Mouse (Mus musculus): ENCODE data around the gene Hdac1. TPM values are rescaled to one million over a fixed set of nuclear protein-coding genes. Genes with fewer than 3 reads are reported as not detected.

The Hdac1 gene
- total and polyA plus RNA-seq, 2 experiments from 2014 or later = 30.8 to 50.7 TPM

GRCm38 (mm10) chr4:129525889-129526288 lies 16.6 kb downstream of the Hdac1 start:
- H3K27me3 ChIP-seq (ENCODE audit: insufficient read depth, low read length) = no peaks in the 10 kb centered on the region
- H3K9me3 ChIP-seq (ENCODE audit: low read length) = no peaks in the 10 kb centered on the region
- peaks cover 55% of the 10 kb centered on the region for H3K36me3 ChIP-seq (ENCODE audit: insufficient read depth)
- H3K4me1 ChIP-seq (ENCODE audit: insufficient read depth) = no peaks in the 10 kb centered on the region
- H3K4me3 ChIP-seq (ENCODE audit: low read depth, low read length) = no peak overlapping the region
- 87% methylated on average over 3 of the region's 3 CpGs for WGBS
- H3K9ac ChIP-seq = no peak overlapping the region
- DNase-seq (no peak), ATAC-seq (no peak)
- no peak overlapping the region for H3K4me2 ChIP-seq (ENCODE audit: low read depth)
- H3K27ac ChIP-seq (ENCODE audit: low read depth, low read length) = no peak overlapping the region
- no peak for TF ChIP-seq CTCF (IDR thresholded peaks at IDR 0.05; ENCODE audit: low read depth)

DNA sequence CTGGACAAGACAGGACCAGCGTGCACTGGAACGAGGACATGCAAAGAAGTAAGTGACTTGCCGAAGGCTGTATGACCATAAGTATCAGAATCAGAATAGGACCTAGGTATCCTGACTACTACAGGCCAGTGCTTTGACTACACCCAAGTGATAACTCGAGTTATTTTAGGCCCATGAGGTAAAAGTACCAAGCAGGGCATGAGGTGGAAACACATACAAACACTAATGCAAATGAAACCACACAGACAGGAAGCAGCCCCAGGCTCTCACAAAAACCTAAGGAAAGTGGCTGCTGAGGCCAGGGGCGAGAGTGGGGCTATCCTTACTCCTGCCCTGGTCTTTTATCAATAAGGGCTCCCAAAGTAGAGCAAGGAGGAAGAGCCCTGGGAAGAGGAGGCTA lies 17.2 kb downstream of the Hdac1 start:
- DNase-seq = no peak
- peaks cover 53% of the 10 kb centered on the region for H3K36me3 ChIP-seq (ENCODE audit: insufficient read depth)

GRCm38 (mm10) chr4:129518519-129518918 lies 24.0 kb downstream of the Hdac1 start:
- Histone ChIP-seq H3K4me2 (ENCODE audit: low read depth) (no peak overlapping the region), H3K27me3 (ENCODE audit: insufficient read depth, low read length) (no peaks in the 10 kb centered on the region), H3K9me3 (ENCODE audit: low read length) (no peaks in the 10 kb centered on the region), H3K36me3 (ENCODE audit: insufficient read depth) (peaks cover 46% of the 10 kb centered on the region), H3K4me1 (ENCODE audit: insufficient read depth) (no peaks in the 10 kb centered on the region), H3K9ac (no peak overlapping the region), H3K27ac (ENCODE audit: low read depth, low read length) (no peak overlapping the region), H3K4me3 (ENCODE audit: low read depth, low read length) (no peak overlapping the region)
- DNase-seq (no peak), ATAC-seq (no peak)
- WGBS = 95% methylated on average over 8 of the region's 8 CpGs
- no peak for TF ChIP-seq CTCF (IDR thresholded peaks at IDR 0.05; ENCODE audit: low read depth)

More for the DNA sequence above, 17.2 kb downstream of the Hdac1 start:
- H3K27me3 ChIP-seq (ENCODE audit: insufficient read depth, low read length) = no peaks in the 10 kb centered on the region
- no peaks in the 10 kb centered on the region for H3K4me1 ChIP-seq (ENCODE audit: insufficient read depth)
- no peak overlapping the region for H3K9ac ChIP-seq
- TF ChIP-seq CTCF (IDR thresholded peaks at IDR 0.05; ENCODE audit: low read depth) = no peak
- H3K4me3 ChIP-seq (ENCODE audit: low read depth, low read length) = no peak overlapping the region
- H3K27ac ChIP-seq (ENCODE audit: low read depth, low read length) = no peak overlapping the region
- H3K4me2 ChIP-seq (ENCODE audit: low read depth) = no peak overlapping the region
- 88% methylated on average over 5 of the region's 5 CpGs for WGBS
- no peak for ATAC-seq
- no peaks in the 10 kb centered on the region for H3K9me3 ChIP-seq (ENCODE audit: low read length)

GRCm38 (mm10) chr4:129516925-129517324 lies 25.6 kb downstream of the Hdac1 start:
- no peak for DNase-seq
- WGBS = 62% methylated on average over 2 of the region's 2 CpGs
- H3K27me3 ChIP-seq (ENCODE audit: insufficient read depth, low read length) = no peaks in the 10 kb centered on the region
- H3K36me3 ChIP-seq (ENCODE audit: insufficient read depth) = peaks cover 35% of the 10 kb centered on the region
- TF ChIP-seq CTCF (IDR thresholded peaks at IDR 0.05; ENCODE audit: low read depth) = no peak
- H3K9ac ChIP-seq = no peak overlapping the region
- H3K4me3 ChIP-seq (ENCODE audit: low read depth, low read length) = no peak overlapping the region
- H3K4me2 ChIP-seq (ENCODE audit: low read depth) = no peak overlapping the region
- no peak overlapping the region for H3K27ac ChIP-seq (ENCODE audit: low read depth, low read length)
- no peak for ATAC-seq
- H3K9me3 ChIP-seq (ENCODE audit: low read length) = no peaks in the 10 kb centered on the region
- H3K4me1 ChIP-seq (ENCODE audit: insufficient read depth) = no peaks in the 10 kb centered on the region

DNA sequence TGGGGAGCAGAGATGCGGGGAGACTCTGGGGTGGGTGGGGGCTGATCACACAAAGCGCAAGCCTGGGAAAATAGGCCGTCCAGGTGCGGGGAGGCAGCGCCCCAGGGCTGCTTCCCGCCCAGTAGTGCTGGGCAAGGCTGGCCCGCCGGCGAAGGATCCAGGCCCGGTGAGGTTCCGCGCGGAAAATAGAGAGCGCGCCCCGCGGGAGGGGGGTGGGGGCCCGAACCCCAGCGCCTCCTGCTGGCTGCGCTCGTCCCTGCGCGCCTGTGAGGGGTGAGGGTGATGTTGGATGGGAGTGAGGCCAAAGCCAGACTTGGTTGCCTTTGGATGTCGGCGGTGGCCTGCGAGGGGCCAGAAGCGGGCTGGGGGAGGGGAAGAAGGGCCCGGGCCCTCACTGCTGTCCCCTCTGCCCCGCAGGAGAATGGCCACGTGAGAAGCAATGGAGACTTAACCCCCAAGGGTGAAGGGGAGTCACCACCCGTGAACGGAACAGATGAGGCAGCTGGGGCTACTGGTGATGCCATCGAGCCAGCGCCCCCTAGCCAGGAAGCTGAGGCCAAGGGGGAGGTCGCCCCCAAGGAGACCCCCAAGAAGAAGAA lies 28.1 kb downstream of the Hdac1 start:
- TF ChIP-seq CTCF (IDR thresholded peaks at IDR 0.05; ENCODE audit: low read depth) = peak; percentile 91
- ATAC-seq (peak; percentile 80), DNase-seq (peak; percentile 88)
- H3K4me2 ChIP-seq (ENCODE audit: low read depth) = peak overlapping the region; percentile 71
- H3K36me3 ChIP-seq (ENCODE audit: insufficient read depth) = peaks cover 20% of the 10 kb centered on the region
- H3K4me3 ChIP-seq (ENCODE audit: low read depth, low read length) = peak overlapping the region; percentile 100
- H3K27ac ChIP-seq (ENCODE audit: low read depth, low read length) = peak overlapping the region; percentile 98
- under 1% methylated on average over 32 of the region's 35 CpGs for WGBS
- H3K27me3 ChIP-seq (ENCODE audit: insufficient read depth, low read length) = no peaks in the 10 kb centered on the region
- H3K9me3 ChIP-seq (ENCODE audit: low read length) = no peaks in the 10 kb centered on the region
- no peaks in the 10 kb centered on the region for H3K4me1 ChIP-seq (ENCODE audit: insufficient read depth)
- peak overlapping the region; percentile 100 for H3K9ac ChIP-seq

GRCm38 (mm10) chr4:129513891-129514290 lies 28.6 kb downstream of the Hdac1 start:
- H3K27me3 ChIP-seq (ENCODE audit: insufficient read depth, low read length) = no peaks in the 10 kb centered on the region
- DNase-seq (no peak), ATAC-seq (peak; percentile 49)
- H3K9me3 ChIP-seq (ENCODE audit: low read length) = no peaks in the 10 kb centered on the region
- peak overlapping the region; percentile 98 for H3K27ac ChIP-seq (ENCODE audit: low read depth, low read length)
- WGBS = 8% methylated on average over 46 of the region's 57 CpGs
- peak overlapping the region; percentile 100 for H3K4me3 ChIP-seq (ENCODE audit: low read depth, low read length)
- no peaks in the 10 kb centered on the region for H3K4me1 ChIP-seq (ENCODE audit: insufficient read depth)
- TF ChIP-seq CTCF (IDR thresholded peaks at IDR 0.05; ENCODE audit: low read depth) = no peak
- H3K4me2 ChIP-seq (ENCODE audit: low read depth) = peak overlapping the region; percentile 71
- H3K9ac ChIP-seq = peak overlapping the region; percentile 100
- H3K36me3 ChIP-seq (ENCODE audit: insufficient read depth) = peaks cover 20% of the 10 kb centered on the region

GRCm38 (mm10) chr4:129513086-129513767 lies 29.3 kb downstream of the Hdac1 start, which contains the start of gene Marcksl1:
Gene Marcksl1, plus strand, starts transcription at chr4:129513581.
- H3K36me3 ChIP-seq (ENCODE audit: insufficient read depth) = peaks cover 14% of the 10 kb centered on the region
- 0 out of 2 replicates have a peak, but pooled peaks have one; percentile 2 for TF ChIP-seq CTCF (IDR thresholded peaks at IDR 0.05; ENCODE audit: low read depth)
- no peaks in the 10 kb centered on the region for H3K4me1 ChIP-seq (ENCODE audit: insufficient read depth)
- DNase-seq (peak; percentile 93), ATAC-seq (peak; percentile 88)
- H3K4me2 ChIP-seq (ENCODE audit: low read depth) = peak within 1 kb of the TSS; percentile 71
- WGBS = 5% methylated on average over 45 of the region's 47 CpGs
- no peaks in the 10 kb centered on the region for H3K27me3 ChIP-seq (ENCODE audit: insufficient read depth, low read length)
- peak within 1 kb of the TSS; percentile 100 for H3K9ac ChIP-seq
- peak within 1 kb of the TSS; percentile 100 for H3K4me3 ChIP-seq (ENCODE audit: low read depth, low read length)
- peak within 1 kb of the TSS; percentile 98 for H3K27ac ChIP-seq (ENCODE audit: low read depth, low read length)
- no peaks in the 10 kb centered on the region for H3K9me3 ChIP-seq (ENCODE audit: low read length)

Data from forebrain, postnatal 0 days (tissue).